Mouse (Mus musculus) small intestine, adult 2 months (tissue): ENCODE results near the gene Asb10. TPM values are rescaled to one million over a fixed set of nuclear protein-coding genes. Genes with fewer than 3 reads are reported as not detected.

Source experiments
- H3K27ac ChIP-seq: fragments of 200-500 bp; 2 replicates; pipeline ENCODE4 v1.5.1; 2012; ENCODE audit warnings: low read depth, low read length, control low read depth, inconsistent platforms; ENCODE audit not compliant: insufficient read depth
- H3K27me3 ChIP-seq: fragments of 200-500 bp; 2 replicates; pipeline ENCODE4 v1.6.1; 2012; ENCODE audit warnings: mild to moderate bottlenecking, moderate library complexity, low read length, inconsistent platforms; ENCODE audit not compliant: control insufficient read depth, insufficient read depth
- H3K36me3 ChIP-seq: fragments of 200-500 bp; 2 replicates; pipeline ENCODE4 v1.6.1; 2012; ENCODE audit warnings: mild to moderate bottlenecking, low read length, control low read depth, inconsistent platforms; ENCODE audit not compliant: control insufficient read depth, insufficient read depth
- H3K4me1 ChIP-seq: fragments of 200-500 bp; 2 replicates; pipeline ENCODE4 v1.6.1; 2012; ENCODE audit warnings: low read length, inconsistent platforms, mixed read lengths; ENCODE audit not compliant: control insufficient read depth, insufficient read depth, insufficient read length
- H3K4me3 ChIP-seq: fragments of 200-500 bp; 2 replicates; pipeline ENCODE4 v1.5.1; 2012; ENCODE audit warnings: low read depth, mild to moderate bottlenecking, control low read depth, inconsistent platforms, low read length, moderate library complexity
- CTCF ChIP-seq: fragments of 200-500 bp; IDR thresholded peaks from 2 replicates; pipeline ENCODE4 v1.5.1; 2012; ENCODE audit warnings: low read depth, mild to moderate bottlenecking, control low read depth, inconsistent platforms, low read length, moderate library complexity, mixed read lengths; ENCODE audit not compliant: insufficient replicate concordance, insufficient read length; ENCODE audit errors: extremely low read depth
- POLR2A ChIP-seq: fragments of 200-500 bp; IDR thresholded peaks from 2 replicates; pipeline ENCODE4 v1.6.1; 2012; ENCODE audit warnings: low read depth, mild to moderate bottlenecking, control low read depth, inconsistent platforms, low read length, moderate library complexity
- WGBS: fragments of 180-500 bp; shearing (Covaris S2); methylation state at CpG from one replicate; pipeline ENCODE4 v1.1.7; 2018; 5-methylcytosine and 5-hydroxymethylcytosine counted together
- polyA plus RNA-seq: library from polyadenylated mRNA; depleted of rRNA; stranded (reverse); fragments of >200 nt; gene quantifications from 2 replicates; pipeline ENCODE4 v1.2.3, GENCODE M21; 2012; rRNA removed

The Asb10 gene
- polyA plus RNA-seq, 1 experiment = 0.42 TPM

DNA sequence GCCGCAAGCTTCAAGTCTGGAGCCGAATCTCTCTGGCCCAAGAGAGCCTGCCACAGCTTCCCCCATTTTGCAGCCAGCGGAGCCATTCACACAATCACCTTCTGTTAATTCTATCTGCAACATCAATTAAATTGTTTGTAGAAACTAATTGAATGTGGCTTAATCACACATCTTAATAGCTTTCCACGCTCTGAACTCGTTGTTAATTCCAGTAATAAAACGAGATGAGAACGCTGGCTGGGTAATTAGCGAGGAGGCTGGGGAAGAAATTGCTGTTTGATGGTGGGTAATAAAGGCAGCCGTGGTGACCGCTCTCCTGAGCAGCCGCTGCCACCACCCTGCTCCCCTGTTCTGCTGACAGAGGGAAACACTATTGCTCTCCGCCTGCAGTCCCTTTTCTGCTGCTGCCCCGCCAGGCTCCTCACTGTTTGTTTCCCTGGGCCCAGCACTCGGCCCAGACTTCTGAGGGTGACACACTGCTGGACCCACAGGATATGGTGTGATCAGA lies 50.3 kb downstream of the Asb10 start:
- no peak for TF ChIP-seq CTCF
- TF ChIP-seq POLR2A = no peak
- Histone ChIP-seq H3K27ac (no peak overlapping the region), H3K4me3 (no peak overlapping the region), H3K36me3 (peaks cover 50% of the 10 kb centered on the region), H3K4me1 (no peaks in the 10 kb centered on the region), H3K27me3 (no peaks in the 10 kb centered on the region)
- WGBS = 51% methylated on average over 14 of the region's 14 CpGs

DNA sequence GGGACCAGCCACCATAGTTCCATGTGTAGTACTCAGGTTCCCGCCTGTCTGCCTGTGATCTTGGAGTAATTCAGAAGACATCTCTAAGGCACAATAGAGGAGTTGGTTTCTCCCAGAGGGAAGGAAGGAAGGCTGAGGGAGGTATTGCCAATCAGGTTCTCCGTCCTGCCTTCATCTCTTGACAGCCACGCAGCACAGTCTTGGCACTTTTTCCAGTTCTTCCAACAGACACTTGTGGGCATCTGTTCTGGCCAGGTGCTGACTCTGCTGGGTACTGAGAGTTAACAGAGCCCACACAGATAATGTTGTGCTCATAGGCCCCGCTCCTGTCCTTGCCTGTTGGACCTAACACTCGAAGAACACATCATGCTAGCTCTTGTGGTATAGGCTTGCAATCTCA lies 54.0 kb downstream of the Asb10 start:
- H3K4me1 ChIP-seq = peaks cover 4% of the 10 kb centered on the region
- peaks cover 33% of the 10 kb centered on the region for H3K36me3 ChIP-seq
- H3K27ac ChIP-seq = no peak overlapping the region
- H3K4me3 ChIP-seq = no peak overlapping the region
- TF ChIP-seq POLR2A (no peak), CTCF (no peak)
- 95% methylated on average over 5 of the region's 5 CpGs for WGBS
- no peaks in the 10 kb centered on the region for H3K27me3 ChIP-seq

DNA sequence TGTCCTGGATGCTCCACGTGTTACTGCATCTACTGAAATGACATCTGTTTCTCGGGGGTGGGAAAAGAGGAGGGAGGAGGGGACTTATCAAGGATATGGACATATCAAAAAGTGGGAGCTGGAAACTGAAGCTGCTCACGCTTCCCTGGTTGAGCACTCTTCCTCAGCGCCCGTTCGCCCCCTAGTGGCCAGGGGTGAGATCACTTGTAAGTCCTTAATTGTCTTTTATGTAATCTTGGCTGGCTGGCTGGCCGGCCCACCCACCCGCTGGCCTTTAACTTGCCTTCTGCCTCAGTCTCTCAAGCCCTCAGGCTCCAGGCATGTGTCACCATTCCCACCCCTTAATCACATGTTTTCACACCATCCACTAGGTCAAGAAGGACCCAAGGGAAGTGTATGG lies 54.7 kb downstream of the Asb10 start:
- H3K4me3 ChIP-seq = no peak overlapping the region
- peaks cover 28% of the 10 kb centered on the region for H3K36me3 ChIP-seq
- no peak overlapping the region for H3K27ac ChIP-seq
- WGBS = 4% methylated on average over 8 of the region's 8 CpGs
- TF ChIP-seq CTCF (peak; percentile 93), POLR2A (no peak)
- peaks cover 4% of the 10 kb centered on the region for H3K4me1 ChIP-seq
- no peaks in the 10 kb centered on the region for H3K27me3 ChIP-seq

DNA sequence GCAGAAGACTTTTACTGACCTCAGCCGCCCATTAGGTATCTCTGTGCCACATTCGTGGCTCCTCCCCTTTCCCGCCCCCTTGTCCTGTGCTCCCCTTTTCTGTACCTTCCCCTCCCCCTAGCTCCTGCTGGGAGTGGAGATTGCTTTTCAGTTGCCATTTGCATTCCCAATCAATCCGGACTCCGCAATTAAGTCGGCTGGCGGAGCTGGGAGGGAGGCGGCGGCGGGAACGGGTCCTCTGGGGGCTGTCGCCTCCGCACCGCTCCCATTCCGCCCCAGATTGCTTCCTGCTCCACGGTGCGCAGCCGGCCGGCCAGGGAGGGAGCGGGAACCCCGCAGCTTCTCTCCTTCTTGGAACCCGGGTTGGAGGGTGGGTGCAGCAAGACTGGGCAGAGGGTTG lies 55.8 kb downstream of the Asb10 start:
- Histone ChIP-seq H3K4me1 (peaks cover 4% of the 10 kb centered on the region), H3K4me3 (no peak overlapping the region), H3K27ac (no peak overlapping the region), H3K27me3 (no peaks in the 10 kb centered on the region), H3K36me3 (peaks cover 34% of the 10 kb centered on the region)
- TF ChIP-seq CTCF = no peak
- no peak for TF ChIP-seq POLR2A
- 65% methylated on average over 22 of the region's 22 CpGs for WGBS

DNA sequence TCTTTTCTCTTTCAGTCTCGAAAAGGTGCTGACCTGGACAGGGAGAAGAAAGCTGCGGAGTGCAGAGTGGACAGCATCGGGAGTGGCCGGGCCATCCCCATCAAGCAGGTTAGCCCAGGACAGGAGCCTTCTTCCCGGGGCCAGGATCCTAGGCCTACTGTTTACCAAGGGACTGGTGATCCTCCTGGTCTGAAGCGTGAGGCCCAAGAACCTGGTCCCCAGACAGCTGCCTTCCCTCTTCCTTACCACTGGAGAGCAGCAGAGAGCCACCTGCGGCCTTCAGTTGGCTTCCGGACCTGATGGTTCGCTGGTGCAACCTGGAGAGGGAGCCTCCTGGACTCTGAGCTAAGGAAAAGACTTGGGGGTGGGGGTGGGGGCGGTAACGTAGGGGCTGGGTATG lies 57.5 kb downstream of the Asb10 start:
- H3K4me1 ChIP-seq = peaks cover 4% of the 10 kb centered on the region
- peak overlapping the region; percentile 81 for H3K27ac ChIP-seq
- H3K4me3 ChIP-seq = peak overlapping the region; percentile 57
- peaks cover 33% of the 10 kb centered on the region for H3K36me3 ChIP-seq
- no peaks in the 10 kb centered on the region for H3K27me3 ChIP-seq
- WGBS = 13% methylated on average over 11 of the region's 11 CpGs
- TF ChIP-seq CTCF (peak; percentile 89), POLR2A (no peak; the same call in 1 of the 2 replicates)

Other genes starting within 250 kb of the Asb10 start
- 21.9 and 26.3 TPM in 2 replicates for gene Kcnh2, start 189.4 kb downstream of the Asb10 start, polyA plus RNA-seq
- 2.8 and 4.0 TPM in 2 replicates for gene Nos3, start 176.2 kb downstream of the Asb10 start, polyA plus RNA-seq
- 0.43 and 1.9 TPM in 2 replicates for gene Atg9b, start 148.8 kb downstream of the Asb10 start, polyA plus RNA-seq
- gene Abcb8, start 147.3 kb downstream of the Asb10 start, polyA plus RNA-seq = 53.2 and 83.7 TPM in 2 replicates
- 0.58 and 1.9 TPM in 2 replicates for gene Asic3, start 127.6 kb downstream of the Asb10 start, polyA plus RNA-seq
- 34.0 and 64.7 TPM in 2 replicates for gene Cdk5, start 117.4 kb downstream of the Asb10 start, polyA plus RNA-seq
- 51.4 and 90.6 TPM in 2 replicates for gene Slc4a2, start 117.1 kb downstream of the Asb10 start, polyA plus RNA-seq
- 159 and 230 TPM in 2 replicates for gene Fastk, start 95.7 kb downstream of the Asb10 start, polyA plus RNA-seq
- 51.7 and 135 TPM in 2 replicates for gene Tmub1, start 93.1 kb downstream of the Asb10 start, polyA plus RNA-seq
- gene Agap3, start 88.8 kb downstream of the Asb10 start, polyA plus RNA-seq = 31.4 and 59.4 TPM in 2 replicates
- not detected in 2 replicates for gene Gbx1, start 13.8 kb downstream of the Asb10 start, polyA plus RNA-seq
- not detected in 2 replicates for gene 4931409K22Rik, start 15.8 kb upstream of the Asb10 start, polyA plus RNA-seq
- 20.4 and 32.3 TPM in 2 replicates for gene Abcf2, start 36.5 kb upstream of the Asb10 start, polyA plus RNA-seq
- 19.9 and 25.7 TPM in 2 replicates for gene Chpf2, start 45.8 kb upstream of the Asb10 start, polyA plus RNA-seq
- 8.5 and 9.0 TPM in 2 replicates for gene Smarcd3, start 83.4 kb upstream of the Asb10 start, polyA plus RNA-seq
- gene Nub1, start 144.6 kb upstream of the Asb10 start, polyA plus RNA-seq = 15.4 and 44.1 TPM in 2 replicates
- gene Wdr86, start 189.7 kb upstream of the Asb10 start, polyA plus RNA-seq = 1.3 and 2.5 TPM in 2 replicates
- 0.37 TPM in 1 of 2 replicates, not detected in the other for gene Crygn, start 217.0 kb upstream of the Asb10 start, polyA plus RNA-seq